Mouse (Mus musculus) G1E (cell line): Measurements from ENCODE around the gene Bak1.

Source experiments
- CTCF ChIP-seq: IDR thresholded peaks from 2 replicates; pipeline ENCODE4 v1.5.1; 2012; ENCODE audit warnings: low read depth, low read length, inconsistent platforms, mixed read lengths
- GATA1 ChIP-seq: IDR thresholded peaks from 2 replicates; pipeline ENCODE4 v1.6.1; 2012; ENCODE audit warnings: borderline replicate concordance, low read length, inconsistent platforms, mixed read lengths
- GATA2 ChIP-seq: IDR thresholded peaks from 2 replicates; pipeline ENCODE4 v1.6.1; 2012; ENCODE audit warnings: low read depth, low read length, inconsistent platforms, borderline replicate concordance
- POLR2AphosphoS5 ChIP-seq: IDR thresholded peaks from 2 replicates; pipeline ENCODE4 v1.6.1; 2012; ENCODE audit warnings: low read depth, low read length, inconsistent platforms; ENCODE audit not compliant: insufficient replicate concordance
- TAL1 ChIP-seq: conservative IDR thresholded peaks from 2 replicates; pipeline ENCODE4 v1.6.1; 2012; ENCODE audit warnings: low read depth, low read length, inconsistent platforms, mixed read lengths

- peak; percentile 44 for TF ChIP-seq CTCF
- TF ChIP-seq GATA2, result no peak
- no peak for TF ChIP-seq GATA1
- TF ChIP-seq TAL1, result no peak
- no peak for TF ChIP-seq POLR2AphosphoS5
Observed at GRCm38 (mm10) chr17:27077133-27077532, 48.3 kb upstream of the Bak1 start.
